Mouse (Mus musculus): ENCODE results near the gene Vps13a. TPM values are rescaled to one million over a fixed set of nuclear protein-coding genes. Genes with fewer than 3 reads are reported as not detected.
A peak's percentile ranks its signal among the peaks of the same experiment; 100 is the strongest.

Gene Vps13a
- polyA plus RNA-seq, 1 experiment from 2014 or later, result 15.7 TPM

GRCm38 (mm10) chr19:16607634-16608033, 173.1 kb downstream of the Vps13a start:
- H3K36me3 ChIP-seq (ENCODE audit: control insufficient read depth, insufficient read depth, low read length), result no peaks in the 10 kb centered on the region
- H3K4me2 ChIP-seq (replicated peaks; ENCODE audit: low read depth, low read length), result no peak overlapping the region
- no peaks in the 10 kb centered on the region for H3K9me3 ChIP-seq (ENCODE audit: control insufficient read depth, low read length)
- no peak for ATAC-seq (ENCODE audit: low FRiP score)
- no peaks in the 10 kb centered on the region for H3K4me1 ChIP-seq (replicated peaks; ENCODE audit: control insufficient read depth, insufficient read depth, low read length)
- no peak overlapping the region for H3K4me3 ChIP-seq (ENCODE audit: low read depth, low read length)
- no peak for DNase-seq (ENCODE audit: low spot score)
- no peak overlapping the region for H3K9ac ChIP-seq (ENCODE audit: low read depth, low read length)
- H3K27me3 ChIP-seq (ENCODE audit: control insufficient read depth, insufficient read depth, low read length), result no peaks in the 10 kb centered on the region
- 92% methylated on average over 6 of the region's 6 CpGs for WGBS
- no peak overlapping the region for H3K27ac ChIP-seq (ENCODE audit: low read depth, low read length)

GRCm38 (mm10) chr19:16602026-16602425, 178.7 kb downstream of the Vps13a start:
- DNase-seq (ENCODE audit: low spot score) (no peak), ATAC-seq (ENCODE audit: low FRiP score) (no peak)
- Histone ChIP-seq H3K9ac (ENCODE audit: low read depth, low read length) (no peak overlapping the region), H3K9me3 (ENCODE audit: control insufficient read depth, low read length) (no peaks in the 10 kb centered on the region), H3K27me3 (ENCODE audit: control insufficient read depth, insufficient read depth, low read length) (no peaks in the 10 kb centered on the region), H3K4me2 (replicated peaks; ENCODE audit: low read depth, low read length) (no peak overlapping the region), H3K4me1 (replicated peaks; ENCODE audit: control insufficient read depth, insufficient read depth, low read length) (no peaks in the 10 kb centered on the region), H3K27ac (ENCODE audit: low read depth, low read length) (no peak overlapping the region), H3K36me3 (ENCODE audit: control insufficient read depth, insufficient read depth, low read length) (no peaks in the 10 kb centered on the region), H3K4me3 (ENCODE audit: low read depth, low read length) (no peak overlapping the region)
- WGBS, result 87% methylated on average over 8 of the region's 8 CpGs

- H3K9me3 ChIP-seq (ENCODE audit: control insufficient read depth, low read length), result no peaks in the 10 kb centered on the region
- H3K4me3 ChIP-seq (ENCODE audit: low read depth, low read length), result no peak overlapping the region
- H3K36me3 ChIP-seq (ENCODE audit: control insufficient read depth, insufficient read depth, low read length), result no peaks in the 10 kb centered on the region
- H3K9ac ChIP-seq (ENCODE audit: low read depth, low read length), result no peak overlapping the region
- H3K27ac ChIP-seq (ENCODE audit: low read depth, low read length), result no peak overlapping the region
- WGBS, result 17% methylated on average over 9 of the region's 9 CpGs
- no peak overlapping the region for H3K4me2 ChIP-seq (replicated peaks; ENCODE audit: low read depth, low read length)
- H3K27me3 ChIP-seq (ENCODE audit: control insufficient read depth, insufficient read depth, low read length), result no peaks in the 10 kb centered on the region
- DNase-seq (ENCODE audit: low spot score) (peak; percentile 89), ATAC-seq (ENCODE audit: low FRiP score) (peak; percentile 78)
- no peaks in the 10 kb centered on the region for H3K4me1 ChIP-seq (replicated peaks; ENCODE audit: control insufficient read depth, insufficient read depth, low read length)
Measured at GRCm38 (mm10) chr19:16599298-16599970, 181.3 kb downstream of the Vps13a start.

- H3K9ac ChIP-seq (ENCODE audit: low read depth, low read length), result no peak overlapping the region
- no peaks in the 10 kb centered on the region for H3K4me1 ChIP-seq (replicated peaks; ENCODE audit: control insufficient read depth, insufficient read depth, low read length)
- no peak overlapping the region for H3K27ac ChIP-seq (ENCODE audit: low read depth, low read length)
- H3K4me3 ChIP-seq (ENCODE audit: low read depth, low read length), result no peak overlapping the region
- ATAC-seq (ENCODE audit: low FRiP score), result peak; percentile 72
- H3K36me3 ChIP-seq (ENCODE audit: control insufficient read depth, insufficient read depth, low read length), result no peaks in the 10 kb centered on the region
- WGBS, result 46% methylated on average over 11 of the region's 11 CpGs
- H3K4me2 ChIP-seq (replicated peaks; ENCODE audit: low read depth, low read length), result no peak overlapping the region
- DNase-seq (ENCODE audit: low spot score), result peak; percentile 29
- H3K9me3 ChIP-seq (ENCODE audit: control insufficient read depth, low read length), result no peaks in the 10 kb centered on the region
- no peaks in the 10 kb centered on the region for H3K27me3 ChIP-seq (ENCODE audit: control insufficient read depth, insufficient read depth, low read length)
Measured at GRCm38 (mm10) chr19:16598653-16599297, 182.0 kb downstream of the Vps13a start.

GRCm38 (mm10) chr19:16597216-16597615, 183.5 kb downstream of the Vps13a start:
- Histone ChIP-seq H3K9me3 (ENCODE audit: control insufficient read depth, low read length) (no peaks in the 10 kb centered on the region), H3K4me2 (replicated peaks; ENCODE audit: low read depth, low read length) (no peak overlapping the region), H3K27ac (ENCODE audit: low read depth, low read length) (no peak overlapping the region), H3K27me3 (ENCODE audit: control insufficient read depth, insufficient read depth, low read length) (no peaks in the 10 kb centered on the region), H3K4me3 (ENCODE audit: low read depth, low read length) (no peak overlapping the region), H3K9ac (ENCODE audit: low read depth, low read length) (no peak overlapping the region), H3K36me3 (ENCODE audit: control insufficient read depth, insufficient read depth, low read length) (no peaks in the 10 kb centered on the region), H3K4me1 (replicated peaks; ENCODE audit: control insufficient read depth, insufficient read depth, low read length) (no peaks in the 10 kb centered on the region)
- WGBS, result 83% methylated on average over 6 of the region's 6 CpGs
- DNase-seq (ENCODE audit: low spot score) (no peak), ATAC-seq (ENCODE audit: low FRiP score) (no peak)

- Histone ChIP-seq H3K27ac (ENCODE audit: low read depth, low read length) (no peak overlapping the region), H3K4me1 (replicated peaks; ENCODE audit: control insufficient read depth, insufficient read depth, low read length) (no peaks in the 10 kb centered on the region), H3K9ac (ENCODE audit: low read depth, low read length) (no peak overlapping the region), H3K9me3 (ENCODE audit: control insufficient read depth, low read length) (no peaks in the 10 kb centered on the region), H3K36me3 (ENCODE audit: control insufficient read depth, insufficient read depth, low read length) (no peaks in the 10 kb centered on the region), H3K27me3 (ENCODE audit: control insufficient read depth, insufficient read depth, low read length) (no peaks in the 10 kb centered on the region), H3K4me3 (ENCODE audit: low read depth, low read length) (no peak overlapping the region), H3K4me2 (replicated peaks; ENCODE audit: low read depth, low read length) (no peak overlapping the region)
- ATAC-seq (ENCODE audit: low FRiP score), result no peak
- no peak for DNase-seq (ENCODE audit: low spot score)
Measured at GRCm38 (mm10) chr19:16593975-16594317, 186.8 kb downstream of the Vps13a start.

- no peaks in the 10 kb centered on the region for H3K4me1 ChIP-seq (replicated peaks; ENCODE audit: control insufficient read depth, insufficient read depth, low read length)
- no peak overlapping the region for H3K9ac ChIP-seq (ENCODE audit: low read depth, low read length)
- no peak overlapping the region for H3K4me3 ChIP-seq (ENCODE audit: low read depth, low read length)
- WGBS, result 85% methylated on average over 7 of the region's 7 CpGs
- no peaks in the 10 kb centered on the region for H3K9me3 ChIP-seq (ENCODE audit: control insufficient read depth, low read length)
- no peak overlapping the region for H3K27ac ChIP-seq (ENCODE audit: low read depth, low read length)
- no peaks in the 10 kb centered on the region for H3K27me3 ChIP-seq (ENCODE audit: control insufficient read depth, insufficient read depth, low read length)
- no peak overlapping the region for H3K4me2 ChIP-seq (replicated peaks; ENCODE audit: low read depth, low read length)
- ATAC-seq (ENCODE audit: low FRiP score) (no peak), DNase-seq (ENCODE audit: low spot score) (no peak)
- H3K36me3 ChIP-seq (ENCODE audit: control insufficient read depth, insufficient read depth, low read length), result no peaks in the 10 kb centered on the region
Measured at GRCm38 (mm10) chr19:16593256-16593974, 187.3 kb downstream of the Vps13a start.

GRCm38 (mm10) chr19:16585379-16585778, 195.4 kb downstream of the Vps13a start:
- H3K27ac ChIP-seq (ENCODE audit: low read depth, low read length), result no peak overlapping the region
- DNase-seq (ENCODE audit: low spot score) (peak; percentile 49), ATAC-seq (ENCODE audit: low FRiP score) (no peak)
- no peaks in the 10 kb centered on the region for H3K27me3 ChIP-seq (ENCODE audit: control insufficient read depth, insufficient read depth, low read length)
- H3K4me2 ChIP-seq (replicated peaks; ENCODE audit: low read depth, low read length), result no peak overlapping the region
- no peaks in the 10 kb centered on the region for H3K9me3 ChIP-seq (ENCODE audit: control insufficient read depth, low read length)
- WGBS, result 8% methylated on average over 3 of the region's 3 CpGs
- no peaks in the 10 kb centered on the region for H3K4me1 ChIP-seq (replicated peaks; ENCODE audit: control insufficient read depth, insufficient read depth, low read length)
- H3K36me3 ChIP-seq (ENCODE audit: control insufficient read depth, insufficient read depth, low read length), result no peaks in the 10 kb centered on the region
- no peak overlapping the region for H3K9ac ChIP-seq (ENCODE audit: low read depth, low read length)
- no peak overlapping the region for H3K4me3 ChIP-seq (ENCODE audit: low read depth, low read length)

- H3K36me3 ChIP-seq (ENCODE audit: control insufficient read depth, insufficient read depth, low read length), result no peaks in the 10 kb centered on the region
- no peak overlapping the region for H3K27ac ChIP-seq (ENCODE audit: low read depth, low read length)
- WGBS, result 92% methylated on average over 7 of the region's 7 CpGs
- ATAC-seq (ENCODE audit: low FRiP score), result no peak
- DNase-seq (ENCODE audit: low spot score), result no peak
- no peaks in the 10 kb centered on the region for H3K9me3 ChIP-seq (ENCODE audit: control insufficient read depth, low read length)
- H3K9ac ChIP-seq (ENCODE audit: low read depth, low read length), result no peak overlapping the region
- H3K4me1 ChIP-seq (replicated peaks; ENCODE audit: control insufficient read depth, insufficient read depth, low read length), result no peaks in the 10 kb centered on the region
- no peak overlapping the region for H3K4me3 ChIP-seq (ENCODE audit: low read depth, low read length)
- no peaks in the 10 kb centered on the region for H3K27me3 ChIP-seq (ENCODE audit: control insufficient read depth, insufficient read depth, low read length)
- H3K4me2 ChIP-seq (replicated peaks; ENCODE audit: low read depth, low read length), result no peak overlapping the region
Measured at GRCm38 (mm10) chr19:16584546-16584945, 196.2 kb downstream of the Vps13a start.

Data from hindbrain, embryonic 11.5 days (tissue).